Mouse (Mus musculus) CH12.LX (cell line): ENCODE measurements around the gene Cnst.

Experiments used
- CHD1 ChIP-seq: IDR thresholded peaks from 2 replicates; pipeline ENCODE4 v1.6.1; 2012; ENCODE audit warnings: low read depth, low read length, improper control_type of control experiment, inconsistent platforms
- CHD2 ChIP-seq: IDR thresholded peaks from 2 replicates; pipeline ENCODE4 v1.6.1; 2011; ENCODE audit warnings: low read length, improper control_type of control experiment
- CTCF ChIP-seq, 2 experiments: IDR thresholded peaks in 1 of 2; conservative IDR thresholded peaks in 1 of 2; 2 replicates each; pipeline ENCODE4 v1.5.1; 2011 to 2012; ENCODE audit warnings: low read depth in 2 of 2, low read length in 2 of 2, improper control_type of control experiment in 1 of 2, inconsistent platforms in 1 of 2, mild to moderate bottlenecking in 1 of 2, moderate library complexity in 1 of 2
- EP300 ChIP-seq: IDR thresholded peaks from 2 replicates; pipeline ENCODE4 v1.6.1; 2011; ENCODE audit warnings: low read length, improper control_type of control experiment
- HCFC1 ChIP-seq: IDR thresholded peaks from 2 replicates; pipeline ENCODE4 v1.6.1; 2012; ENCODE audit warnings: low read depth, mild to moderate bottlenecking, inconsistent platforms, low read length, improper control_type of control experiment
- MAX ChIP-seq: IDR thresholded peaks from 2 replicates; pipeline ENCODE4 v1.6.1; 2011; ENCODE audit warnings: low read length, improper control_type of control experiment
- NELFE ChIP-seq: IDR thresholded peaks from 2 replicates; pipeline ENCODE4 v1.6.1; 2011; ENCODE audit warnings: low read depth, low read length, improper control_type of control experiment
- POLR2A ChIP-seq: IDR thresholded peaks from 2 replicates; pipeline ENCODE4 v1.6.1; 2011; ENCODE audit warnings: low read depth, mild to moderate bottlenecking, improper control_type of control experiment, low read length
- POLR2AphosphoS2 ChIP-seq: IDR thresholded peaks from 2 replicates; pipeline ENCODE4 v1.6.1; 2011; ENCODE audit warnings: low read depth, low read length, improper control_type of control experiment
- SIN3A ChIP-seq: IDR thresholded peaks from 2 replicates; pipeline ENCODE4 v1.6.1; 2012; ENCODE audit warnings: low read length, improper control_type of control experiment, inconsistent platforms
- TBP ChIP-seq: conservative IDR thresholded peaks from 2 replicates; pipeline ENCODE4 v1.6.1; 2011; ENCODE audit warnings: low read depth, low read length, improper control_type of control experiment
- TCF12 ChIP-seq: IDR thresholded peaks from 2 replicates; pipeline ENCODE4 v1.6.1; 2014; ENCODE audit warnings: low read depth, mild to moderate bottlenecking, inconsistent platforms, low read length, improper control_type of control experiment
- ZKSCAN1 ChIP-seq: IDR thresholded peaks from 2 replicates; pipeline ENCODE4 v1.6.1; 2012; ENCODE audit warnings: low read depth, inconsistent platforms, low read length, improper control_type of control experiment, borderline replicate concordance

- TF ChIP-seq EP300 (no peak), CHD2 (no peak), TBP (no peak), SIN3A (no peak), POLR2AphosphoS2 (no peak), TCF12 (no peak), ZKSCAN1 (no peak), HCFC1 (no peak), NELFE (no peak), CHD1 (no peak), MAX (no peak), POLR2A (no peak), CTCF (conservative IDR thresholded peaks at IDR 0.05 in 1 of 2, IDR thresholded peaks at IDR 0.05 in 1 of 2; ENCODE audit: low read depth in 2 of 2, low read length in 2 of 2) (no peak)
Observed at GRCm38 (mm10) chr1:179539887-179540286, 6.3 kb upstream of the Cnst start.
